Mouse (Mus musculus) retina, postnatal 7 days (tissue): ENCODE results near the gene Triobp.

ENCODE experiments used
- DNase-seq: peaks from one replicate; pipeline ENCODE4 v3.0.0-alpha.2; 2012; ENCODE audit warnings: low read depth, low spot score

Gene Triobp

DNA sequence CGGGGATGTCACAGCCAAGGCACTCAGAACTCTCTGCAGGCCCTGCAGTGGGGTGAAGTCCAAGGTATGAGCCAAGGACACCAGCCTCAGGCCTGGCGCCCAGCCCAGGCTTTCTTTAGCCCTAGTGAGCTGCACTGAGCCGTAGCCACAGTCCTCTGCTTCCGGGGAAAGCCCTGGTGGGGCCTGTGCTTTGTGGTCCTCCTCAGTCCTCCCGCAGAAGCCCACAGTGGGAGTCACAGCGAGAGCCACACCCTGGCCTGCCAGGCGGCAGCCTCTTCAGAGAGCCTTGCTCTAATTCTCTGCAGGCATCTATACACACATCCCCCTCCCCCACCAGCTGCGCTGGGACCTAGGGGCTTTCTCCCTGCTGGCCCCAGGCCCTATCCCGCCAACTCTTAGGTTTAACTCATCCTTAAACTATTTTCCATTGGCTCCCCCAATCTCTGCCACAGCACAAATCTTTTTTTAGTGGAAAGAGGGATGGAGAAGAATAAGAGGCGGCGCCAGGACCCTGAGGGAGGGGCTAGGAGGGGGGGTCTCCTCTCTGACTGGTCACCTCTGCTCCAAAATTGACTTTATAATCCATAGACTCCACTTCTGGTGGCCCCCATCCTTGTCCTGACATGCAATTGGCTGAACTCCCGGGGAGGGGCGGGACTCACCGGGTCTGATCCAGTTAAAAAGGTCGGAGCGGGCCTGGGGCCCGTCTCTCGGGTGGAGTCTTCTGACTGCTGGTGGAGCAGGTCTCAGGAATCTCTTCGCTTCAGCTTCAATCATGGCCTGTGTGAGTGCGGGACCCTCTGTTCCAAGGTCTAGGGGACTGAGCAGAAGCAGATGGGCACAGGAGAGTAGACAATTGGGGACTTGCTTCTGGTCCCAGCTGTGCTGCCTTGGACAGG lies 21.3 kb upstream of the Triobp start, which contains the start of gene Lgals1:
TSS of gene Lgals1 (plus strand) at position 705 of the 899 bp plus-strand sequence.
- no peak for DNase-seq

DNA sequence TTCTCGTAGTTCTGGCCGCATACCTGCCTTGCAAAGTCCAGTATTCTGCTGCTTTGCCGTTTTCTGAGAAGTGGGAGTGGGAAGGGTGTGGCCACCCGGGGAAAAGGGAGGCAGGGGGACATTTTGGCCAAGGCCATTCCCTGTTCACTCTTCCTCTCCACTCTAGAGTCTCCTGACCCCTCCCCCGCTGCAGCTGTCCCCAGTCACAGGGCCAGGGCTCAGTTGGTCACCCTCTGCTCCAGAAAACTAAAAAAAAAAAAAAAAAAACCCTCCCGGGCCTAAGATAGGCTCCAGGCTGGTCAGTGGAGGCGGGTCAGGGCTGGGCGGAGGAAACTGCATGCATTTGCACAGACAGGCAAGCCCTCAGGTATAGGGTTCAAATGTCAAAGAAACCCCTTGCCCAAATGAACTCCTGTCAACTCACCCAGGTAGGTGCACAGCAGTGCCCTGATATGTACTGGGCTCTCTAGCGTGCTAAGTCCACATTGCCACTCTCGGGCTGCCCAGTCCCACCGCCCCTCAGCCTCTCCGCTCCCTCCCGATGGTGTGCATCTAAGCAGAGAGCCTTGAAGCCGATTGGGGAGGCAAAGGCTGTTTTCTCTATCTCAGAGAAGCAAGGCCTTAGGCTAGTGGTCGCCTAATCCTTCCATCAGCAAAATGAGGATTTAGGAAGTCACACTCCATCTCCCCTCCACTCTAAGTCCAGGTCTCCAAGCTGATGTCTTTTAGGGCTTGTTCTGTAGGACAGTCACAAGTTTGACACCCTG lies 20.3 kb upstream of the Triobp start:
- no peak for DNase-seq

DNA sequence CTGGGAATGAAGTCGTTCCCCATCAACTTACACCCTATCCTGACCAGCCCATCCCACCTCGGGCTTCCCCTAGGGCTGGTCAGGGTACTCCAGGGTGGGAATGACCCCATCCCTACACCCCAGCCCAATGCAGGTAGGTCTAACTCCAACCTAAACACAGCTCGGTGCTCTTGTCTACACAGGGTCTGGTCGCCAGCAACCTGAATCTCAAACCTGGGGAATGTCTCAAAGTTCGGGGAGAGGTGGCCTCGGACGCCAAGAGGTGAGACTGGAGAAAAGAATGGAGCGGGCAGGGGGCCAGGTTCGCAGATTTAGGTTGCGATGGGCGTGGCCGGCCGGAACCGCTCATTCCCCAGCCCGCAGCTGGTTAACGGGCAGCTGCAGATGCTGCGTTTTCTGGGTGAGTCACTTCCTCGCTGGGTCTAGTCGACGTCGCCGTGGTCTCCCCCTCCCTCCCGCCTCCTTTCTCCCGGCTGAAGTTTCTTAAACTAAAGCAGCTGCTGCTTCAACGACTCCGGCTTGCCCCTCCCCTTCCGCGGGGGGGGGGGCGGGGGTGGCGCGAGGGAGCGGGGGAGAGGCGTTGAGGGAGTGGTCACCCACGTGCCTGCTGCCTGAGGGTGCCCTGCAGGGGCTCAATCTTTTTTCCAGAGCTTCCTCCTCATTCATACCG lies 19.6 kb upstream of the Triobp start:
- no peak for DNase-seq

DNA sequence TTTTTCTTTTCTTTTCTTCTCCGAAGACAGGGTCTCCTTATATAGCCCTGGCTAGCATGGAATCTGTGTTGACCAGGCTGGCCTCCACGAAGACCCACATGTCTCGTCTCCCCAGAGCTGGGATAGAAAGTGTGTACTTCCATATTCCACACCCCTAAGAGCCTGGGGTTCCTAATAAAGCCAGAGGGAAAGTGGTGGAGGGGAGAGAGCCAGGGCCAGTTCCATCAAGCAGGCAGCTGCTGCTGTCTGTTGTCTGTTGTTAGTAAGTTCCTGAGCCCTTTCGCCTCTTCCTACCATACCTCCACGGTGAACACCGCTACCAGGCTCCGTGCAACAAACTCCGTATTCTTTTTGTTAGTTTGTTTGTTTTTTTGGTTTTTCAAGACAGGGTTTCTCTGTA lies 19.0 kb upstream of the Triobp start:
- DNase-seq: no peak

DNA sequence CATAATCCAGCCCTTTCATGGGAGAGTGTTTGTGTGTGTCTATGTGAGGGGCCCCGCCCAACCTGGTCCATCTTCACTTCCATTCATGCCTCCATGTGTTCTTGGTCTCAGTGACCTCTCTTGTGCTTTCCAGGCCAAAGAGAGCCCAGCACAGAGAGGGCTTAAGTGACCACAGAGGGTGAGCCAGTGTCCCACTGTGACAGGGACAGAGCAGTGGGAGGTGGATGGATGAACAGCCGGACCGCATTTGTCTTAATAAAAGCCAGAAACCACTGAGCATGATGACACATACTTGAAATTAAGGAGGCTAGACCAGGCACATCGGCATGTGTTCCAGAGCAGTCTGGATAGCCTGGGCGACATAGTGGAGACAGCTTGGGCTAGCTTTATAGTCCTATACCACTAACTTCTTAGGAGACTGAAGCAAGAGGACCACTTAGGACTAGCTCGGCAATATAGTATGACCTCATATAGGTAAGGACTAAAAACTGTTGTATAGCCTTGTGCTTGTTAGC lies 17.3 kb upstream of the Triobp start:
- no peak for DNase-seq

DNA sequence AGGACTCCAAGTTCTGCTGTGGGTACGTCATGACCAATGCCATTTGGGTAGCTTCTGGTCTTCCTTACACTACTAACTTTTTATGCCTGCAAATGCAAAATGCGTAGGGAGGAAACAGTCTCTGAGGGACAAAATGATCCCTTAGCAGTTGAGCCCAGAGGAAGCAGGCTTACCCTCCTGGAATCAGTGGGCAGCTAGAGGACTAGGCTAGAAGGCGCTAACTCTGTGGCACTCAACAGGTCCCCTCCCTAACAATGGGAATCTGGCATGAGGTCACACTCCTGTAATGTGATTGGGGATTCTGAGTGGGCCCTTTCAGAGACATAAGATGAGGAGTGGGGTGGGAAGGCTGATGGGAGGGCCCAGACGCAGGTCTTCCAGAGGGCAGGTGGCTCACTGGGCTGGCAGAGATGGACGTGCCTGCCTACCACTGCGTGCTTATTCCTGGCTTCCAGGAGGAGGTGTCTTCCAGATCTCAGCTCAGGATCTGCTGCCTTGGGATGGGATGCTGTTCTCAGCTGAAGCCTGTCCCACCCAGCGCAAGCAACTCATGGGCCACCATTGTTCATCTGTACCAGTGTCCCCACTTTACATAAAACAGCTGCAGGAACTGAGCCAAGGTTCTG lies 16.6 kb upstream of the Triobp start:
- no peak for DNase-seq

DNA sequence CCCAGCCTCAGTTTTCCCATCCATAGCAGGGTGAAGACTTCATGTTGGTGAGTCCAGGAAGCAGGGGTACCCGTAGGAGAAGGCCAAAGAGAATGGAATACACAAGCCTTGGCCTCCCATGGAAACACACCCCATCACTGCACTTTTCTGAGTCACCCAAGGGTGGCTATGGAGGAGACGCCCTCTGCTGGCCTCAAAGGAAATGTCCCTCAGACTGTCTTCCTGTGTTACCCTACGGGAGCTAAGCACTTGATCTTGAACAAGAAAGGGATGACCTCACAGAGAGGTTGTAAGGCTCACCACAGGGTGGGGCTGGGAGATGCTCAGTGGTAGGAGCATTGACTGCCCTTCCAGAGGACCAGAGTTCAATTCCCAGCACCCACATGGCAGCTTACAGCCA lies 15.9 kb upstream of the Triobp start:
- DNase-seq: no peak

DNA sequence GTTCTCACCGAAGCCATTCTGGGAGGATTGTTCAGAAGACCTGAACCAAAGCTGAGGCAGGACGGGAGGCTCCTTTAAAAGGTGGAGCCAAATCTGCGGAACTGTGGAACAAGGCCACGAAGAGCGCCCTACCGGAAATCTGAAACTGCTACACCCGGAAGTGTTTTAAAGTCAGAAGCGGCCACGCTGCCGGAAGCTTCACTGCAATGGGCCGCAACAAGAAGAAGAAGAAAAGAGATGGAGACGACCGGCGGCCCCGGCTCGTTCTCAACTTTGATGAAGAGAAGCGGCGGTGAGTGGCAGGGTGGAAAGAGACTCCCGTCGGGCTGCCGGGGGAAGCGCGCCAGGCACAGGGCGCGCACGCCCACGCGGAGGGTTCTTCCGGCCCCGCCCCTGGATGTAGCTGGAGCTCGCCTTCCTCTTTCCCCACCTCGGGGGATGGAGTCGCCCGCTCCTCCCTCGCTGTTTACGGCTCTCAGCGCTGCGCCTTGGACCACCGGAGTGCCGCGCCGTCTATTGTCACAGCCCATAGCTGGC lies 12.7 kb upstream of the Triobp start, which contains the start of gene Nol12:
TSS of gene Nol12 (plus strand) at position 150 of the 537 bp plus-strand sequence.
- peak; percentile 85 for DNase-seq

DNA sequence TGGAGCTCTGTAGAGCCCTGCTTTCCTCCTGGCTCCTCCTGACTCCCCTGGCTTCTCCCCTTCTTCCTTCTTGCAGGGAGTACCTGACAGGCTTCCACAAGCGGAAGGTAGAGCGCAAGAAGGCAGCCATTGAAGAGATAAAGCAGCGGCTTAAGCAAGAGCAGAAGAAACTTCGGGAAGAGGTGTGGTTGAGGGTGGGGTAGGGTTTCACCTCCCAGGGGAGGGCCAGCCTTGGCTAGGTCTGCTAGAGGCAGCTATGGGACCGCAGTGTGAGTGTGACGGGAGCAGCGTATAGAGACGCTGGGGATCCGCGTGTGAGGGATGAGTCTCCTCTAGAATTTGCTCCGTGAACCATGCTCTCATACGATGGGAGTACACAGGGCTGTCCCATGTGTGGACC lies 11.1 kb upstream of the Triobp start:
- DNase-seq: no peak

DNA sequence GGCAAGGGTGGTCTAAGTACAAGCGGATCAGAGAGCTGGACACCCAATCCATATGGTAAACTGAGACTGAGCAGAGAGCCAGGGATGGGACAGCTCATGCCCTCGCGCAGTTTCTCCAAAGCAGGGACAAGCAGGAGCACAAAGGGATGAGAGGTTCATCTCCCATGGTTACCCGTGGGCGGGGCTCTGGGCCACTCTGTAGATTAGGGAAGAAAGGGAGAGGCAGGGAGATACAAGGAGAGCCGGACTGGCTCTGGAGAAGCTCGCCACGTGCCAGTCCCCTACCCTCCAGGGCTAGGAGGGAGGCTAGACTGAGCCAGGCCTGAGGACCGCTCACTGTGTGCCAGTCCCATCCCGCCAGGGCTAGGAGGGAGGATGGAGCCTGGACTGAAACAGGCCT lies 10.2 kb upstream of the Triobp start:
- no peak for DNase-seq

DNA sequence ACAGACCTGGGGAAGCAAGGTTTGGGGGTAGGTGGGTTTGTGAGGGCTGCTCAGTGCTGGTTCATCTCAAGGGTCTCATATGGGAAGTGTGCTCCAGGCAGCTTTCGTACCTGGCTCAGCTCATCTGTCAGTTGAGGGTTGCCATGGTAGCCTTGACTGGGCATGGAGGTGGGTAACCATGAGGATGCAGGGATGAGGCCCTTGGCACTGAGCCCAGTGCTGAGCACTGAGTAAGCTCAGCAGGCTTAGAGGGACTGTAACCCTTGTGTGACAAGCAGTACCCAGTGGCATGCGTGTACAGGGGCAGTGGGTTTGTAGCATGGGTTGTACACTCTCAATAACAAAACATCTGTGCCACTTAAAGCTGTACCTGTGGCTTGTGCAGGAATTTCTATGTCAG lies 9.6 kb upstream of the Triobp start:
- DNase-seq: no peak

GRCm38 (mm10) chr15:78940325-78940724 lies 7.2 kb upstream of the Triobp start:
- no peak for DNase-seq

- peak; percentile 75 for DNase-seq
Observed at GRCm38 (mm10) chr15:78942663-78943062, 4.9 kb upstream of the Triobp start.

DNA sequence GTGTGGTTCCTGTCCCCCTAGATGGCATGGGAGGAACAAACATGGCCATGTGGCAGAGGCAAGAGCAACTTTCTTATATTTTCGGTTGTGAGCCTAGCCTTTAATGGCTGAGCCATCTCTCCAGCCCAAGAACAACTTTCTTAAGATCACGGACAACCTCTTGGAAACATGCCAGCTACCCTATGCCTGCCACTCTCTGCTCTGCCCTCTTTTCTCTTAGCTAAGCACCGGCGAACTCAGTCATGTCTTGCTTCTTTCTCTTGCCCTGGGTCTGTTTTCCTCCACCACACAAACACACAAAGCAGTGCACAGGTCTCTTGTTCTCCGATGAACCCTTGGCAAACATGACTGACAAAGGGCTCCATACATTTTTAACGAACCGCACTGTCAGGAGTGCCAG lies 1.3 kb upstream of the Triobp start:
- DNase-seq: no peak

DNA sequence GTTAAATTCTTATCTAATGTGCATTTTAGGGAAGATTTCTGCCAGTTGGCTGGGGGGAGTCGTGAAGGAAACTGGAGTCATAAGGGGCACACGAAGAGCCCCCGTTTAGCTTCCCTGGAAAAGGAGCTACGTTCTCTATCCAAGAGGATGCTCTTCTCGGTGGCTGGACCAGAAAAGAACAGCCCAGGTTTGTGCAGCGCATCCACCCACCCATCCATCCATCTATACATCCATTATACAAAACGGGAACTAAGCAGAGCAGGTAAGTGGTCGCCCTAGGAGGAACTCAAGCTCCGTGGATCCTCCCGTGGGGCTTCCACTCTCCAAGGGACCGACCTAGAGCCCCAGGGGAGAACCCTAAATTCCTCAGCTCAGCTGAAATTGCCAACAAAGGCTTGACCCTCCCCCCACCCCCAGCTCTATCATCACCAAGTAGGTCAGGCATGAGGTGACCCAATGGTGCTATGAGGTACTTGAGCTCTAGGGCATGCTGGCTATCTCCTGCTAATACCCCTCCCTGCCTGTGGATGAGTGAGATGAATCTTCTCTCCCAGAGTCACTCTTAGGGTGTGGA lies 715 bp downstream of the Triobp start:
- DNase-seq: no peak

- no peak for DNase-seq
Observed at GRCm38 (mm10) chr15:78948883-78949282, 1.4 kb downstream of the Triobp start.

DNA sequence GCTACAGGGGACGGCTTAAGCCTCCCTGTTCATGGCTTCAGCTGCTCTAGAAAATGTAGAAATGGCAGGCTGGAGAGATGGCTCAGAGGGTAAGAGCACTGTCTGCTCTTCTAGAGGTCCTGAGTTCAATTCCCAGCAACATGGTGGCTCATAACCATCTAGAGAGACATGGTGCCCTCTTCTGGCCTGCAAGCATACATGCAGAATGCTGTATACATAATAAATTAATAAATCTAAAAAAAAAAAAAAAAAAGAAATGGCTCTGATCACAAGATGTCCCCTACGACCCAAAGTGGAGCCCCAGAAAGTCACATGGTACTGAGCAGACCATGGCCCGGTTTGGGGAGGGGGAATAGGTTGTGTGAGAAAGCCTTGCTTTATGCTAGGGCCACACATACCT lies 8.1 kb downstream of the Triobp start:
- DNase-seq: no peak

GRCm38 (mm10) chr15:78956351-78956750 lies 8.8 kb downstream of the Triobp start:
- no peak for DNase-seq

GRCm38 (mm10) chr15:78957021-78957420 lies 9.5 kb downstream of the Triobp start:
- no peak for DNase-seq

DNA sequence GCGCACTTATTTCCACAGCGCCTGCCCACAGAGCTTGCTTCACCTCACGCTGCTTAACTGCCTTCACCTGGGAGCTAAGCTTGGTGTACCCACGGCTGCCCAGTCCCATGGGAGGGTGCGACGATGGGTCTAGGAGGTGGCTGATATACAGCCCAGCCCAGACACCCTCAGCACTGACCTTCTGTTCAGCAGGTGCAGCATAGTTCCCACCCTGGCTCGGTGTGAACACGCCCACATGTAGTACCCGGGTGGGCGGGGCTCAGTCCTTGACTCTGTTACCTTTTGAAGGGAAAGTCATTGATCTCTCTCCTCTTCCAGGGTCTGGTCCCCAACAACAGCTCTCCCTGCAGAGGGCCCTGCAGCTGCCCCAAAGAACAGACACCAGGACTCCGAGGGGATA lies 12.0 kb downstream of the Triobp start:
- DNase-seq: no peak

GRCm38 (mm10) chr15:78960088-78960487 lies 12.6 kb downstream of the Triobp start:
- DNase-seq: no peak
